Mouse (Mus musculus): ENCODE results near the gene Rora. TPM values are rescaled to one million over a fixed set of nuclear protein-coding genes. Genes with fewer than 3 reads are reported as not detected.

The Rora gene
- polyA plus RNA-seq, 1 experiment from 2014 or later, result 6.5 TPM

GRCm38 (mm10) chr9:69045908-69046307 is 392.3 kb downstream of the Rora start:
- Histone ChIP-seq H3K27me3 (ENCODE audit: control insufficient read depth, insufficient read depth, low read length) (no peaks in the 10 kb centered on the region), H3K36me3 (ENCODE audit: control insufficient read depth, insufficient read depth, low read length) (no peaks in the 10 kb centered on the region), H3K4me1 (ENCODE audit: control insufficient read depth, insufficient read depth, low read length) (0 out of 2 replicates have a peak, but pooled peaks cover 2% of the 10 kb centered on the region), H3K4me3 (ENCODE audit: low read depth, low read length) (no peak overlapping the region), H3K27ac (ENCODE audit: low read depth, low read length) (no peak overlapping the region), H3K9me3 (replicated peaks; ENCODE audit: control insufficient read depth, low read length) (no peaks in the 10 kb centered on the region), H3K4me2 (no peak overlapping the region), H3K9ac (ENCODE audit: low read depth, low read length) (no peak overlapping the region)
- WGBS (ENCODE audit: insufficient replicate concordance), result 59% methylated on average over 8 of the region's 8 CpGs
- no peak for ATAC-seq (replicated peaks; ENCODE audit: insufficient number of reproducible peaks, low FRiP score, low TSS enrichment)

GRCm38 (mm10) chr9:69050856-69051255 is 397.3 kb downstream of the Rora start:
- no peak overlapping the region for H3K27ac ChIP-seq (ENCODE audit: low read depth, low read length)
- ATAC-seq (replicated peaks; ENCODE audit: insufficient number of reproducible peaks, low FRiP score, low TSS enrichment), result no peak
- no peak overlapping the region for H3K4me2 ChIP-seq
- H3K9ac ChIP-seq (ENCODE audit: low read depth, low read length), result no peak overlapping the region
- WGBS (ENCODE audit: insufficient replicate concordance), result 81% methylated on average over 8 of the region's 8 CpGs
- H3K36me3 ChIP-seq (ENCODE audit: control insufficient read depth, insufficient read depth, low read length), result no peaks in the 10 kb centered on the region
- H3K27me3 ChIP-seq (ENCODE audit: control insufficient read depth, insufficient read depth, low read length), result no peaks in the 10 kb centered on the region
- H3K4me1 ChIP-seq (ENCODE audit: control insufficient read depth, insufficient read depth, low read length), result 0 out of 2 replicates have a peak, but pooled peaks cover 2% of the 10 kb centered on the region
- no peak overlapping the region for H3K4me3 ChIP-seq (ENCODE audit: low read depth, low read length)
- no peaks in the 10 kb centered on the region for H3K9me3 ChIP-seq (replicated peaks; ENCODE audit: control insufficient read depth, low read length)

- no peaks in the 10 kb centered on the region for H3K4me1 ChIP-seq (ENCODE audit: control insufficient read depth, insufficient read depth, low read length)
- 87% methylated on average over 5 of the region's 5 CpGs for WGBS (ENCODE audit: insufficient replicate concordance)
- H3K4me2 ChIP-seq, result no peak overlapping the region
- H3K27ac ChIP-seq (ENCODE audit: low read depth, low read length), result no peak overlapping the region
- H3K36me3 ChIP-seq (ENCODE audit: control insufficient read depth, insufficient read depth, low read length), result no peaks in the 10 kb centered on the region
- H3K27me3 ChIP-seq (ENCODE audit: control insufficient read depth, insufficient read depth, low read length), result no peaks in the 10 kb centered on the region
- no peak overlapping the region for H3K9ac ChIP-seq (ENCODE audit: low read depth, low read length)
- ATAC-seq (replicated peaks; ENCODE audit: insufficient number of reproducible peaks, low FRiP score, low TSS enrichment), result no peak
- no peaks in the 10 kb centered on the region for H3K9me3 ChIP-seq (replicated peaks; ENCODE audit: control insufficient read depth, low read length)
- H3K4me3 ChIP-seq (ENCODE audit: low read depth, low read length), result no peak overlapping the region
Observed at GRCm38 (mm10) chr9:69051890-69052289, 398.3 kb downstream of the Rora start.

- ATAC-seq (replicated peaks; ENCODE audit: insufficient number of reproducible peaks, low FRiP score, low TSS enrichment), result no peak
- Histone ChIP-seq H3K9ac (ENCODE audit: low read depth, low read length) (no peak overlapping the region), H3K4me3 (ENCODE audit: low read depth, low read length) (no peak overlapping the region), H3K4me1 (ENCODE audit: control insufficient read depth, insufficient read depth, low read length) (no peaks in the 10 kb centered on the region), H3K4me2 (no peak overlapping the region), H3K9me3 (replicated peaks; ENCODE audit: control insufficient read depth, low read length) (no peaks in the 10 kb centered on the region), H3K36me3 (ENCODE audit: control insufficient read depth, insufficient read depth, low read length) (no peaks in the 10 kb centered on the region), H3K27ac (ENCODE audit: low read depth, low read length) (no peak overlapping the region), H3K27me3 (ENCODE audit: control insufficient read depth, insufficient read depth, low read length) (no peaks in the 10 kb centered on the region)
- WGBS (ENCODE audit: insufficient replicate concordance), result 91% methylated on average over 5 of the region's 5 CpGs
Observed at GRCm38 (mm10) chr9:69055302-69055701, 401.7 kb downstream of the Rora start.

- H3K9ac ChIP-seq (ENCODE audit: low read depth, low read length), result no peak overlapping the region
- WGBS (ENCODE audit: insufficient replicate concordance), result 78% methylated on average over 15 of the region's 15 CpGs
- no peak overlapping the region for H3K4me3 ChIP-seq (ENCODE audit: low read depth, low read length)
- no peaks in the 10 kb centered on the region for H3K36me3 ChIP-seq (ENCODE audit: control insufficient read depth, insufficient read depth, low read length)
- no peak overlapping the region for H3K4me2 ChIP-seq
- H3K27me3 ChIP-seq (ENCODE audit: control insufficient read depth, insufficient read depth, low read length), result no peaks in the 10 kb centered on the region
- no peaks in the 10 kb centered on the region for H3K4me1 ChIP-seq (ENCODE audit: control insufficient read depth, insufficient read depth, low read length)
- no peak for ATAC-seq (replicated peaks; ENCODE audit: insufficient number of reproducible peaks, low FRiP score, low TSS enrichment)
- no peaks in the 10 kb centered on the region for H3K9me3 ChIP-seq (replicated peaks; ENCODE audit: control insufficient read depth, low read length)
- no peak overlapping the region for H3K27ac ChIP-seq (ENCODE audit: low read depth, low read length)
Observed at GRCm38 (mm10) chr9:69071203-69071867, 417.7 kb downstream of the Rora start.

GRCm38 (mm10) chr9:69073271-69073670 is 419.7 kb downstream of the Rora start:
- WGBS (ENCODE audit: insufficient replicate concordance), result 50% methylated on average over 7 of the region's 7 CpGs

GRCm38 (mm10) chr9:69084086-69084719 is 430.6 kb downstream of the Rora start:
- no peak for ATAC-seq (replicated peaks; ENCODE audit: insufficient number of reproducible peaks, low FRiP score, low TSS enrichment)
- H3K27ac ChIP-seq (ENCODE audit: low read depth, low read length), result no peak overlapping the region
- no peak overlapping the region for H3K9ac ChIP-seq (ENCODE audit: low read depth, low read length)
- H3K36me3 ChIP-seq (ENCODE audit: control insufficient read depth, insufficient read depth, low read length), result no peaks in the 10 kb centered on the region
- H3K9me3 ChIP-seq (replicated peaks; ENCODE audit: control insufficient read depth, low read length), result no peaks in the 10 kb centered on the region
- WGBS (ENCODE audit: insufficient replicate concordance), result 64% methylated on average over 3 of the region's 3 CpGs
- no peaks in the 10 kb centered on the region for H3K27me3 ChIP-seq (ENCODE audit: control insufficient read depth, insufficient read depth, low read length)
- H3K4me2 ChIP-seq, result no peak overlapping the region
- no peak overlapping the region for H3K4me3 ChIP-seq (ENCODE audit: low read depth, low read length)
- H3K4me1 ChIP-seq (ENCODE audit: control insufficient read depth, insufficient read depth, low read length), result no peaks in the 10 kb centered on the region

More at GRCm38 (mm10) chr9:69073271-69073670, 419.7 kb downstream of the Rora start:
- no peak overlapping the region for H3K9ac ChIP-seq (ENCODE audit: low read depth, low read length)
- no peaks in the 10 kb centered on the region for H3K9me3 ChIP-seq (replicated peaks; ENCODE audit: control insufficient read depth, low read length)
- no peak overlapping the region for H3K4me2 ChIP-seq
- no peak for ATAC-seq (replicated peaks; ENCODE audit: insufficient number of reproducible peaks, low FRiP score, low TSS enrichment)
- no peaks in the 10 kb centered on the region for H3K27me3 ChIP-seq (ENCODE audit: control insufficient read depth, insufficient read depth, low read length)
- H3K27ac ChIP-seq (ENCODE audit: low read depth, low read length), result no peak overlapping the region
- H3K4me3 ChIP-seq (ENCODE audit: low read depth, low read length), result no peak overlapping the region
- H3K4me1 ChIP-seq (ENCODE audit: control insufficient read depth, insufficient read depth, low read length), result no peaks in the 10 kb centered on the region
- no peaks in the 10 kb centered on the region for H3K36me3 ChIP-seq (ENCODE audit: control insufficient read depth, insufficient read depth, low read length)

GRCm38 (mm10) chr9:69084720-69085661 is 431.4 kb downstream of the Rora start:
- Histone ChIP-seq H3K9me3 (replicated peaks; ENCODE audit: control insufficient read depth, low read length) (no peaks in the 10 kb centered on the region), H3K4me1 (ENCODE audit: control insufficient read depth, insufficient read depth, low read length) (no peaks in the 10 kb centered on the region), H3K36me3 (ENCODE audit: control insufficient read depth, insufficient read depth, low read length) (no peaks in the 10 kb centered on the region), H3K4me2 (no peak overlapping the region), H3K9ac (ENCODE audit: low read depth, low read length) (no peak overlapping the region), H3K27me3 (ENCODE audit: control insufficient read depth, insufficient read depth, low read length) (no peaks in the 10 kb centered on the region), H3K27ac (ENCODE audit: low read depth, low read length) (no peak overlapping the region), H3K4me3 (ENCODE audit: low read depth, low read length) (no peak overlapping the region)
- ATAC-seq (replicated peaks; ENCODE audit: insufficient number of reproducible peaks, low FRiP score, low TSS enrichment), result no peak
- WGBS (ENCODE audit: insufficient replicate concordance), result 54% methylated on average over 14 of the region's 14 CpGs
